Mouse (Mus musculus): ENCODE measurements at regions not wholly inside any gene's neighbourhood (a gene's known extent, or its start where the extent isn't known, plus 50 kb on each side); places are given as distances from the start of the nearest gene placed in this dataset.
A peak's percentile ranks its signal among the peaks of the same experiment; 100 is the strongest.

DNA sequence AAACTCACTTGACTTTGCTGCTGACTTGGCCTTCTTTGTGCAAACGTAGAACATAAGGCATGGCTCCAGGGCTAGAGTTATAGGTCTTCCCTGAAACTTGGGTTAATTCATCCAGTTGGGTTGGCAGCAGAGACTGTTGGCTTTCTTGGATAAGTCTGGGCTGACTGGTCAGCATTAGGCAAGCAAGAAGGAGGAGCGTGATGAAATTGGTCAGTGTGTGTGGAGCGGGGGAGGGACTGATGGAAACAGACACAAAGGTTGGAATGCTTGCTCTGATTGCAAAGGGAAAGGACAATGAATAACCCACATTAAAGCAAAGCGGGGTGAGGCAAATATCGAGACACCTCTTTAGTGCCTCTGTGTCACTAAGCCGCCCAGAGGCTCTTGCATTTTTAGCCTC lies 120.3 kb downstream of the Dyrk2 start:
- H3K9me3 ChIP-seq (ENCODE audit: control insufficient read depth, low read length), result no peaks in the 10 kb centered on the region
- 71% methylated on average over 6 of the region's 6 CpGs for WGBS (ENCODE audit: insufficient replicate concordance)
- H3K27ac ChIP-seq, result no peak overlapping the region
- peak in 1 of 3 experiments; percentile 17 for DNase-seq (ENCODE audit: low read depth in 3 of 3, low spot score in 3 of 3)
- no peak overlapping the region for H3K9ac ChIP-seq (replicated peaks)
- no peak overlapping the region for H3K4me2 ChIP-seq (ENCODE audit: low read depth)
- no peaks in the 10 kb centered on the region for H3K36me3 ChIP-seq (replicated peaks; ENCODE audit: control insufficient read depth, insufficient read depth, low read depth)
- no peaks in the 10 kb centered on the region for H3K27me3 ChIP-seq (ENCODE audit: control insufficient read depth, insufficient read depth, low read length)
- ATAC-seq (ENCODE audit: insufficient read depth), result peak; percentile 28; the same call in 1 of the 2 replicates
- H3K4me3 ChIP-seq (ENCODE audit: insufficient read depth in 1 of 2, low read depth in 2 of 2, low read length in 2 of 2), result no peak overlapping the region
- TF ChIP-seq EP300 (IDR thresholded peaks at IDR 0.05; ENCODE audit: low read depth), result no peak
- H3K4me1 ChIP-seq (replicated peaks; ENCODE audit: control insufficient read depth in 2 of 2, insufficient read depth in 2 of 2, low read length in 1 of 2), result peaks cover 0 to 14% of the 10 kb centered on the region in 2 experiments; a peak in 2 of 4 replicates

DNA sequence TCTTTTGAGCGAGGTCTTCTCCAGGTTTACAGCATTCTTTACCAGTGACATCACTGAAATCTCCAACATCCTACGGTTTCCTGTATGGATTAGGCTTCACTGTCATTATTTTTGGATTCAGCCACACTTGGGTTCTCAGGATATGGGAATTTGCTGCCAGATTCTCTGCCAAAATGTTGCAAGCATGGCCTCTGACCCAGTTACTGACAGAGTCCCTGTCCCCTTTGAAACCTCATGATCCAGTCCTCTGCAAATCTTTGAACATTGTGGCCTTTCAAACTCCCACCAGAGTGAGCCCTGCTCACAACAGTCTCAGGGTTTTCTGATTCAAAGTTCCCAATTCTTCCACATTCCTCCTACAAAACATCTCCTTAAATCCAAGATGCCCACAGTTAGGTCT lies 118.9 kb downstream of the Dyrk2 start:
- no peak for TF ChIP-seq EP300 (IDR thresholded peaks at IDR 0.05; ENCODE audit: low read depth)
- no peak for TF ChIP-seq CTCF (IDR thresholded peaks at IDR 0.05; ENCODE audit: low read depth)
- WGBS (ENCODE audit: insufficient replicate concordance), result 40% methylated on average over 2 of the region's 2 CpGs
- DNase-seq (ENCODE audit: low read depth in 3 of 3, low spot score in 3 of 3), result no peak

DNA sequence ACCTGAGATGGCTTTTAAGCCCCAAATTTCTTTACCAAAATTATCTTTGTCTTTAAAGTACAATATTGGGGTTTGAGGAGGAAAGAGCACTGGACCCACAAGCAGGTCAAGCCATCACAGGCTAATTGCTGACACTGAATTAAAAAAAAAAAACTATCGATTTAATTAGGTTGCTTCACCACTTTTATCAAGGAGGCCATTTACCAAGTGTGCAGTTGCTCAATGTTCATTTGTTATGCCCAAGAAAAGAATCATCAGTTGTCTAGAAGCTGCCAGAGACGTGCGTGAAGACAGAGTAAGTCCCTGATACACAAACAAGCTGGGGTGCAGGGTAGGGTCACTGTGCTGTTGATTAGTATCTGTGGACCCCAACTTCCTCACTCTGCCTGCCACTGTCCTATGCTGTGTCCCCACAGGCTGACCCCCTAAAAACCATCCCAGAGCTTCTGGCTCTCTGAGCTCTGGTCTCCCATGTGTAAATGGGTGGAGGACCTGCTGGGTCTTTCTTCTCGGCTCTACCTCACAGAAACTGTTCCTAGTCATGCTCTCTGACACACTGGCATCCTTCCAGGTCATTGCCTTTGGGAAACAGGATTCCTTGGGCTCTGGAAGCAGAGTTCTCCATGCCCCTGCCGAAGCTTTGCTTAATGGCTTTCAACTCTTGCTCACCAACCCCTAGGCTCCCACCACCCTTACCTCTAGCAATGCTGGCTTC lies 116.8 kb downstream of the Dyrk2 start:
- no peak for ATAC-seq (ENCODE audit: insufficient read depth)
- H3K9ac ChIP-seq (replicated peaks), result no peak overlapping the region
- H3K4me2 ChIP-seq (ENCODE audit: low read depth), result no peak overlapping the region
- no peak for DNase-seq (ENCODE audit: low read depth in 3 of 3, low spot score in 3 of 3)
- no peak overlapping the region for H3K27ac ChIP-seq
- no peaks in the 10 kb centered on the region for H3K27me3 ChIP-seq (ENCODE audit: control insufficient read depth, insufficient read depth, low read length)
- 60% methylated on average over 5 of the region's 5 CpGs for WGBS (ENCODE audit: insufficient replicate concordance)
- peaks cover 0 to 14% of the 10 kb centered on the region in 2 experiments; a peak in 2 of 4 replicates for H3K4me1 ChIP-seq (replicated peaks; ENCODE audit: control insufficient read depth in 2 of 2, insufficient read depth in 2 of 2, low read length in 1 of 2)
- TF ChIP-seq CTCF (IDR thresholded peaks at IDR 0.05; ENCODE audit: low read depth) (no peak), EP300 (IDR thresholded peaks at IDR 0.05; ENCODE audit: low read depth) (no peak)
- H3K9me3 ChIP-seq (ENCODE audit: control insufficient read depth, low read length), result no peaks in the 10 kb centered on the region
- H3K4me3 ChIP-seq (ENCODE audit: insufficient read depth in 1 of 2, low read depth in 2 of 2, low read length in 2 of 2), result no peak overlapping the region
- no peaks in the 10 kb centered on the region for H3K36me3 ChIP-seq (replicated peaks; ENCODE audit: control insufficient read depth, insufficient read depth, low read depth)

More for the DNA sequence above, 118.9 kb downstream of the Dyrk2 start:
- Histone ChIP-seq H3K4me2 (ENCODE audit: low read depth) (no peak overlapping the region), H3K4me3 (ENCODE audit: insufficient read depth in 1 of 2, low read depth in 2 of 2, low read length in 2 of 2) (no peak overlapping the region), H3K27me3 (ENCODE audit: control insufficient read depth, insufficient read depth, low read length) (no peaks in the 10 kb centered on the region), H3K4me1 (replicated peaks; ENCODE audit: control insufficient read depth in 2 of 2, insufficient read depth in 2 of 2, low read length in 1 of 2) (peaks cover 0 to 14% of the 10 kb centered on the region in 2 experiments; a peak in 2 of 4 replicates), H3K9ac (replicated peaks) (no peak overlapping the region), H3K36me3 (replicated peaks; ENCODE audit: control insufficient read depth, insufficient read depth, low read depth) (no peaks in the 10 kb centered on the region), H3K9me3 (ENCODE audit: control insufficient read depth, low read length) (no peaks in the 10 kb centered on the region), H3K27ac (no peak overlapping the region)
- no peak for ATAC-seq (ENCODE audit: insufficient read depth)

DNA sequence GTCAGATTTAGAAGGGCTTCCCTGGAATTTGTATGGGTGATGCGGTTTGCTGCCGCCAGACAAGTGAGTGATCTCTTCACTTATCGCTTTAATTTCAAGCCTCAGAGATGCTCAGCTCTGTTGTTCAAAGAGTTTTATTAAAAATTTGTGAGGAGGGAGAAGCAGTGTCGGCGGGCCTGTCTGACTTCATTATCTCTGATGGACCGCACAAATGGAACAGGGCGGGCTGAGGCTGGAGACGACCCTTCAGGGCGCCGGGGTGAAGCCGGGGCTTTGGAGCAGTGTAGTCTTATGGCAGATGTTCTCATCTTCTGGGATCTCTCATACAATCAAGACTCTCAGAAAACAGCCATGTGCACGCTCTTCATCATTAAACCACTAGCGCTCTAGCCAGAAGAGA lies 115.2 kb downstream of the Dyrk2 start:
- no peak for ATAC-seq (ENCODE audit: insufficient read depth)
- 85% methylated on average over 13 of the region's 13 CpGs for WGBS (ENCODE audit: insufficient replicate concordance)

DNA sequence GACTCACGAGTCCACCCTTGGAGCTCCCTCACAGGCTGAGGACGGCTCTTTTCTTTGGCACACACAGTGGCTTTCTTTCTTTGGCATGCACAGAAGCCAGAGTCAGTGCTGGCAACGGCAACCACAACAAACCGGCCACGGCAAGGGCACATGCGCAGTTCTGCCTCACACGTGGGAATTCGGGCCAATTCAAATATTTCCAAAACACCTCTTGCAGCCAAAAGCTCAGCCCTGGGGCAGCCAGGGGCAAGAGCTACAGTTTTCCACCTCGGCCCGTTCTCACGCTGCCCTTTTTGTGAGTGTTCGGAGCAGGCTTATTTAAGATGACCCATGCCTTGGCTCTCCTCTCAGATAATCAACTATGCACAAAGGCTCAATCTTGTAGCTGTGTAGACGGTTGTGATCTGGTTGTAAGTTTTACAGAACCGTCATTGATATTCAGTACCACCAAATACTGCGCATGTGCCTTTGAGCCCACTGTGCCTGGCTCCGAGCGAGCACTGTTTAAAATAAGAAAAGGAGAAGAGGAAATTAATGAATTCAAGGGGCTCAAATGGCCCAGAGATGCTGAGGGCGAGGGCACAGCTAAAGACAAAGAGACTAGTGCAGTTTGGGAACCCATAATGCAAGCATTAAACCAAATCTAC lies 111.1 kb downstream of the Dyrk2 start:
- H3K4me3 ChIP-seq (ENCODE audit: insufficient read depth in 1 of 2, low read depth in 2 of 2, low read length in 2 of 2), result no peak overlapping the region
- no peak for TF ChIP-seq CTCF (IDR thresholded peaks at IDR 0.05; ENCODE audit: low read depth)
- TF ChIP-seq EP300 (IDR thresholded peaks at IDR 0.05; ENCODE audit: low read depth), result no peak
- H3K4me1 ChIP-seq (replicated peaks; ENCODE audit: control insufficient read depth in 2 of 2, insufficient read depth in 2 of 2, low read length in 1 of 2), result peaks cover 0 to 10% of the 10 kb centered on the region in 2 experiments; a peak in 2 of 4 replicates
- no peak for DNase-seq (ENCODE audit: low read depth in 3 of 3, low spot score in 3 of 3)
- no peak overlapping the region for H3K4me2 ChIP-seq (ENCODE audit: low read depth)
- H3K36me3 ChIP-seq (replicated peaks; ENCODE audit: control insufficient read depth, insufficient read depth, low read depth), result no peaks in the 10 kb centered on the region
- ATAC-seq (ENCODE audit: insufficient read depth), result no peak
- no peak overlapping the region for H3K27ac ChIP-seq
- H3K9ac ChIP-seq (replicated peaks), result no peak overlapping the region
- no peaks in the 10 kb centered on the region for H3K27me3 ChIP-seq (ENCODE audit: control insufficient read depth, insufficient read depth, low read length)
- no peaks in the 10 kb centered on the region for H3K9me3 ChIP-seq (ENCODE audit: control insufficient read depth, low read length)
- WGBS (ENCODE audit: insufficient replicate concordance), result 73% methylated on average over 18 of the region's 18 CpGs

More for the DNA sequence above, 115.2 kb downstream of the Dyrk2 start:
- no peak for TF ChIP-seq EP300 (IDR thresholded peaks at IDR 0.05; ENCODE audit: low read depth)
- no peaks in the 10 kb centered on the region for H3K27me3 ChIP-seq (ENCODE audit: control insufficient read depth, insufficient read depth, low read length)
- H3K4me1 ChIP-seq (replicated peaks; ENCODE audit: control insufficient read depth in 2 of 2, insufficient read depth in 2 of 2, low read length in 1 of 2), result peaks cover 0 to 12% of the 10 kb centered on the region in 2 experiments; a peak in 2 of 4 replicates
- no peaks in the 10 kb centered on the region for H3K9me3 ChIP-seq (ENCODE audit: control insufficient read depth, low read length)
- DNase-seq (ENCODE audit: low read depth in 3 of 3, low spot score in 3 of 3), result no peak
- no peak overlapping the region for H3K4me3 ChIP-seq (ENCODE audit: insufficient read depth in 1 of 2, low read depth in 2 of 2, low read length in 2 of 2)
- no peaks in the 10 kb centered on the region for H3K36me3 ChIP-seq (replicated peaks; ENCODE audit: control insufficient read depth, insufficient read depth, low read depth)
- H3K9ac ChIP-seq (replicated peaks), result no peak overlapping the region
- no peak overlapping the region for H3K4me2 ChIP-seq (ENCODE audit: low read depth)
- H3K27ac ChIP-seq, result no peak overlapping the region

Data from liver, embryonic 14.5 days (tissue).